Mouse (Mus musculus) C2C12 (cell line): ENCODE data around the gene Rnf40.

ENCODE experiments used
- CTCF ChIP-seq: IDR thresholded peaks from one replicate; pipeline ENCODE4 v1.5.1; 2011; ENCODE audit not compliant: control insufficient read depth, insufficient read depth, insufficient read length
- MYOG ChIP-seq: IDR thresholded peaks from one replicate; pipeline ENCODE4 v1.6.1; 2011; ENCODE audit not compliant: control insufficient read depth, insufficient read length; ENCODE audit errors: extremely low read depth
- USF1 ChIP-seq: IDR thresholded peaks from one replicate; pipeline ENCODE4 v1.6.1; 2011; ENCODE audit warnings: low read depth, mild to moderate bottlenecking, control low read depth, moderate library complexity

GRCm38 (mm10) chr7:127614891-127615843 lies 26.6 kb downstream of the Rnf40 start, which contains the start of gene Zfp629:
- no peak for TF ChIP-seq MYOG
- no peak for TF ChIP-seq CTCF
- no peak for TF ChIP-seq USF1
